Mouse (Mus musculus) small intestine, adult 2 months (tissue): ENCODE measurements at regions not wholly inside any gene's neighbourhood (a gene's known extent, or its start where the extent isn't known, plus 50 kb on each side); places are given as distances from the start of the nearest gene placed in this dataset.

Source experiments
- H3K27ac ChIP-seq: fragments of 200-500 bp; 2 replicates; pipeline ENCODE4 v1.5.1; 2012; ENCODE audit warnings: low read depth, low read length, control low read depth, inconsistent platforms; ENCODE audit not compliant: insufficient read depth
- H3K27me3 ChIP-seq: fragments of 200-500 bp; 2 replicates; pipeline ENCODE4 v1.6.1; 2012; ENCODE audit warnings: mild to moderate bottlenecking, moderate library complexity, low read length, inconsistent platforms; ENCODE audit not compliant: control insufficient read depth, insufficient read depth
- H3K36me3 ChIP-seq: fragments of 200-500 bp; 2 replicates; pipeline ENCODE4 v1.6.1; 2012; ENCODE audit warnings: mild to moderate bottlenecking, low read length, control low read depth, inconsistent platforms; ENCODE audit not compliant: control insufficient read depth, insufficient read depth
- H3K4me1 ChIP-seq: fragments of 200-500 bp; 2 replicates; pipeline ENCODE4 v1.6.1; 2012; ENCODE audit warnings: low read length, inconsistent platforms, mixed read lengths; ENCODE audit not compliant: control insufficient read depth, insufficient read depth, insufficient read length
- H3K4me3 ChIP-seq: fragments of 200-500 bp; 2 replicates; pipeline ENCODE4 v1.5.1; 2012; ENCODE audit warnings: low read depth, mild to moderate bottlenecking, control low read depth, inconsistent platforms, low read length, moderate library complexity
- CTCF ChIP-seq: fragments of 200-500 bp; IDR thresholded peaks from 2 replicates; pipeline ENCODE4 v1.5.1; 2012; ENCODE audit warnings: low read depth, mild to moderate bottlenecking, control low read depth, inconsistent platforms, low read length, moderate library complexity, mixed read lengths; ENCODE audit not compliant: insufficient replicate concordance, insufficient read length; ENCODE audit errors: extremely low read depth
- POLR2A ChIP-seq: fragments of 200-500 bp; IDR thresholded peaks from 2 replicates; pipeline ENCODE4 v1.6.1; 2012; ENCODE audit warnings: low read depth, mild to moderate bottlenecking, control low read depth, inconsistent platforms, low read length, moderate library complexity
- WGBS: fragments of 180-500 bp; shearing (Covaris S2); methylation state at CpG from one replicate; pipeline ENCODE4 v1.1.7; 2018; 5-methylcytosine and 5-hydroxymethylcytosine counted together

DNA sequence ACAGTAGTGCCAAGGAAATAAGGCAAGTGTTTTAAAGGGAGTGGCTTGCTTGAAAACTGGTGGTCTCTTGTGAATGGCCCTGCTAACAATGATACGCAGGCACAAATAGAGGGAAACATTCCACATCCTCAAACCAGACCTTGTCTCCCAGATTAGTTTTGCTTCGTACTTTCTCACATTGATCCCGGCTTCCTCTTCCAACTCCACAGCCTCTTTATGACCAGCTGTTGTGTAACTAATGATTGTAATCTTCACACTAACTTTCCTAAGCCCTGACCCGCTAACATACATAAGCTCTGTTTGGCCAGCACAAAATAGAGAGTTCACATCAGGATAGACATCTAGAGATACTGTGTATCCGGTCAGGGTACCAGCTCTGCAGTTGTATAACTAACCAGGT lies 116.3 kb upstream of the Arhgap28 start:
- 38% methylated on average over 5 of the region's 5 CpGs for WGBS
- no peak overlapping the region for H3K27ac ChIP-seq

DNA sequence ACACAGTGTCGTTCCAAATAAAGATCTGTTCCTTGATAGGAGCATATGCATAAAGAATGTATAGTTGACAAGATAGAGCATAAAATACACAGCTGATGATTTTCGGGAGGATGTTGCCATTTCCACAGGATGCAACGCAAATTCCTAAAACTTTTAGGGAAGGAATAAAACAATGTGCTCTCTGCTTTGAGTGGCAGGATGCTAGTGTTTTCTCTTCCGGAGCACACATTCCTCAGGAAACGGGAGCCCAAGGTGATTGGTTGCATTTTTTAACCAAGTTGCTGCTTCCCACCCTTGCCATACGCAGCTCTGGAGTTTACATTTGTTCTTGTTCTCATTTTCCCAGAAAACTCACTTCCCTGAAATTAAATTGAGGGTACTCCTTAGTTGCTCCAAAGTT lies 116.8 kb upstream of the Arhgap28 start:
- Histone ChIP-seq H3K36me3 (no peaks in the 10 kb centered on the region), H3K27ac (no peak overlapping the region), H3K4me1 (no peaks in the 10 kb centered on the region), H3K27me3 (no peaks in the 10 kb centered on the region), H3K4me3 (no peak overlapping the region)
- TF ChIP-seq POLR2A = no peak
- WGBS = 57% methylated on average over 6 of the region's 6 CpGs

More for the DNA sequence above, 116.3 kb upstream of the Arhgap28 start:
- no peaks in the 10 kb centered on the region for H3K4me1 ChIP-seq
- TF ChIP-seq POLR2A = no peak
- H3K36me3 ChIP-seq = no peaks in the 10 kb centered on the region
- H3K4me3 ChIP-seq = no peak overlapping the region
- no peaks in the 10 kb centered on the region for H3K27me3 ChIP-seq

DNA sequence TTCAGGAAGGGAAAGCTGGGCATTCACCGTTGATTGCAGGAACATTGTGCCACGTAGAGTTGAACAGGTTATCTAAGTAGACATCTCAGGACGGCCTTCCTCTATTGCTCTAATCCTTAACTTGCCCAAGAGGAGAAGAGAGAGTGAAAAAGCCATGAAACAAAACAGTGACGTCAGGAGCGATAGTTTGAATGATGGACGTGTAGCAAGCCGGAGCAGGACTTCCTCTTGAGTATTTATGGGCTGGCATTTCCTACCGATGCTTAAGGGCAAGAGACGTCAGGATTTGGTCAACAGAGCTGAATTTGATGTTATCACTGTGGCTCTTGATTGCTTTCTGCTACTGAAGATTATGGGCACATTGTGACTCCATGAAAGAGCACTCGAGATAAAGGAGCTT lies 130.5 kb upstream of the Arhgap28 start:
- TF ChIP-seq CTCF = no peak
- 64% methylated on average over 10 of the region's 10 CpGs for WGBS
- Histone ChIP-seq H3K4me3 (no peak overlapping the region), H3K36me3 (no peaks in the 10 kb centered on the region), H3K4me1 (no peaks in the 10 kb centered on the region), H3K27ac (no peak overlapping the region), H3K27me3 (no peaks in the 10 kb centered on the region)

DNA sequence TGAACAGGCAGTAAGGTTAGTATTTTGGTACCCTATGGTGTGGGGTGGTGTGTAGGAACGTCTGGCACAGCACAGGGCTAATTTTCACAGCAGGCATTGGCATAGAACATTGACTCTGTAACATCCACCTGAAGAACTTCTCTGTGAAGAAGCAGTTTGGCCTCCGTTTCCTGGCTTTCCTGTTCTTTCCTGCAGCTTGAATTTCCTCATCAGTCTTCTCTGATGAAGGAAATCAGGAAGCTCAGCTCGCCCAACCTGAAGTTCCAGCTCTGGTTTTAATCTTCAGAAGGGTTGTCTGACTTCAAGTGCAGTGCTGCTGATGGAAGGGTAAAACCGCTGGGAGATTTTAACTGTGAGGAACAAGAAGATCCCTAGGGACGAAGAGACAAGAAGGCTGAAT lies 131.5 kb upstream of the Arhgap28 start:
- WGBS = 62% methylated on average over 5 of the region's 5 CpGs
- TF ChIP-seq CTCF = no peak
- no peak for TF ChIP-seq POLR2A
- no peaks in the 10 kb centered on the region for H3K4me1 ChIP-seq
- H3K27ac ChIP-seq = no peak overlapping the region
- no peaks in the 10 kb centered on the region for H3K36me3 ChIP-seq
- H3K4me3 ChIP-seq = no peak overlapping the region
- no peaks in the 10 kb centered on the region for H3K27me3 ChIP-seq

GRCm38 (mm10) chr17:68143307-68143706 lies 130.3 kb upstream of the L3mbtl4 start:
- Histone ChIP-seq H3K27me3 (no peaks in the 10 kb centered on the region), H3K4me1 (no peaks in the 10 kb centered on the region), H3K36me3 (no peaks in the 10 kb centered on the region), H3K4me3 (no peak overlapping the region), H3K27ac (no peak overlapping the region)
- TF ChIP-seq CTCF (no peak), POLR2A (no peak)
- WGBS = 81% methylated on average over 7 of the region's 7 CpGs

DNA sequence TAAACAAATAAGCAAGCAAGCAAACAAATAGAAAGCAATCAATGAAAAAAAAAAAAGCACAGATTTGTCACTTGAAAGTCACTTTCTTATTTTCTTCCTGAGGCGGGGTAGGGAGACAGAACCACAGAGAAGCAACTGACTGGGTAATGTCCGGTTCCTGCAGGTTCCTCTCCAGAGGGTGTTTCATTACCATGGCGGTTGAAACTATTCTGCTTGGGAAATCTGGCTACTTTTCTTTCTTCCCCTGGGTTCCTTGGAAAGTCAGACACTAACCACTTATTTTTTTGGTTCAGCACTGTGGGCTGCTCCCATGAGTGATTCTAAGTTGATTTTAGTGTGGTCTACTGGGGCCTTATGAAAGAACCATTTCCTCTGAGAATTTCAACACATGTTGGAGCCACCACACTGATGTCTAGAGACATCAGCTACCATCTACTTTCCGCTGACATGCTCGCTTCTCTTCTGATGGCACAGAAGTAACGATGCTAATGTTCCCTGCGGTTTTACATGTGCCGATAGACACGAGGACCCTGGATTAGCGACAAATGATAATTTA lies 124.3 kb upstream of the L3mbtl4 start:
- TF ChIP-seq CTCF (no peak), POLR2A (no peak)
- WGBS = 88% methylated on average over 10 of the region's 10 CpGs
- Histone ChIP-seq H3K4me1 (no peaks in the 10 kb centered on the region), H3K27ac (no peak overlapping the region), H3K27me3 (no peaks in the 10 kb centered on the region), H3K4me3 (no peak overlapping the region), H3K36me3 (no peaks in the 10 kb centered on the region)

- H3K4me1 ChIP-seq = no peaks in the 10 kb centered on the region
- no peak overlapping the region for H3K27ac ChIP-seq
- H3K4me3 ChIP-seq = no peak overlapping the region
- WGBS = 78% methylated on average over 11 of the region's 11 CpGs
- no peaks in the 10 kb centered on the region for H3K36me3 ChIP-seq
- TF ChIP-seq POLR2A = no peak
- no peaks in the 10 kb centered on the region for H3K27me3 ChIP-seq
Observed at GRCm38 (mm10) chr17:68152438-68153120, 121.0 kb upstream of the L3mbtl4 start.

DNA sequence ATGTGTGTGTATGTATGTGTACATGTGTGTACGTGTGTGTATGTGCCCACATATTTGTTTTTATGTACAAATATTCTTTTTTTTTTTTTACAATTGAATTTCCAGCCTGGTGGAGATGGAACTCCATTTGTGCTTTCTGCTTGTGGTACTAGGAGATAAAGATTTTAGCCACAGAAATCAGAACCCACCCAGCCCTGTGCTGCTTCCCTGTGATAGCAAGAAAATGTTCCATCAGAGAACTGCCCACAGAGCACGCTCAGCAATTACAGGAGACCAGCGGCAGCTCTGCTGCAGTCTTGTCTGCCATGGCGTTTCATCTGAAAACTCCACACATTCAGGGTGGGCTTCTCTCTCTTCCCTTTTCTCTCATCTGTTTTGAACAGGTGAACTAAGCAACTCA lies 118.7 kb upstream of the L3mbtl4 start:
- Histone ChIP-seq H3K27me3 (no peaks in the 10 kb centered on the region), H3K36me3 (no peaks in the 10 kb centered on the region), H3K4me1 (no peaks in the 10 kb centered on the region), H3K4me3 (no peak overlapping the region), H3K27ac (no peak overlapping the region)
- WGBS = 83% methylated on average over 4 of the region's 4 CpGs
- TF ChIP-seq POLR2A (no peak), CTCF (no peak)
